Mouse (Mus musculus): ENCODE data around the gene Rbm47. TPM values are rescaled to one million over a fixed set of nuclear protein-coding genes. Genes with fewer than 3 reads are reported as not detected.

Rbm47 gene
- polyA plus RNA-seq, 1 experiment: 80.2 TPM

GRCm38 (mm10) chr5:66166931-66167330, 6.0 kb downstream of the Rbm47 start:
- no peak for DNase-seq (ENCODE audit: low read depth, low spot score)
- WGBS: 81% methylated on average over 5 of the region's 5 CpGs

- 16% methylated on average over 4 of the region's 4 CpGs for WGBS
- DNase-seq (ENCODE audit: low read depth, low spot score): no peak
Observed at GRCm38 (mm10) chr5:66166193-66166629, 6.7 kb downstream of the Rbm47 start.

GRCm38 (mm10) chr5:66165748-66166147, 7.2 kb downstream of the Rbm47 start:
- WGBS: 47% methylated on average over 8 of the region's 8 CpGs
- no peak for DNase-seq (ENCODE audit: low read depth, low spot score)

GRCm38 (mm10) chr5:66156431-66156962, 16.4 kb downstream of the Rbm47 start:
- no peak for DNase-seq (ENCODE audit: low read depth, low spot score)
- WGBS: 82% methylated on average over 9 of the region's 9 CpGs

- WGBS: 63% methylated on average over 6 of the region's 6 CpGs
- no peak for DNase-seq (ENCODE audit: low read depth, low spot score)
Observed at GRCm38 (mm10) chr5:66154616-66155015, 18.3 kb downstream of the Rbm47 start.

- WGBS: 62% methylated on average over 5 of the region's 5 CpGs
- DNase-seq (ENCODE audit: low read depth, low spot score): no peak
Observed at GRCm38 (mm10) chr5:66153486-66153885, 19.4 kb downstream of the Rbm47 start.

- no peak for DNase-seq (ENCODE audit: low read depth, low spot score)
- WGBS: 9% methylated on average over 37 of the region's 37 CpGs
Observed at GRCm38 (mm10) chr5:66151301-66152188, 21.4 kb downstream of the Rbm47 start.

GRCm38 (mm10) chr5:66150706-66151300, 22.1 kb downstream of the Rbm47 start:
- no peak for DNase-seq (ENCODE audit: low read depth, low spot score)

GRCm38 (mm10) chr5:66150106-66150705, 22.7 kb downstream of the Rbm47 start:
- 3% methylated on average over 18 of the region's 18 CpGs for WGBS
- DNase-seq (ENCODE audit: low read depth, low spot score): no peak

More at GRCm38 (mm10) chr5:66150706-66151300, 22.1 kb downstream of the Rbm47 start:
- 1% methylated on average over 43 of the region's 43 CpGs for WGBS

GRCm38 (mm10) chr5:66149571-66149970, 23.3 kb downstream of the Rbm47 start:
- WGBS: 13% methylated on average over 3 of the region's 3 CpGs
- no peak for DNase-seq (ENCODE audit: low read depth, low spot score)

- WGBS: 44% methylated on average over 2 of the region's 2 CpGs
Observed at GRCm38 (mm10) chr5:66149111-66149510, 23.8 kb downstream of the Rbm47 start.

GRCm38 (mm10) chr5:66147313-66147712, 25.6 kb downstream of the Rbm47 start:
- WGBS: 94% methylated on average over 3 of the region's 3 CpGs
- no peak for DNase-seq (ENCODE audit: low read depth, low spot score)

More at GRCm38 (mm10) chr5:66149111-66149510, 23.8 kb downstream of the Rbm47 start:
- DNase-seq (ENCODE audit: low read depth, low spot score): no peak

- WGBS: 21% methylated on average over 5 of the region's 5 CpGs
- no peak for DNase-seq (ENCODE audit: low read depth, low spot score)
Observed at GRCm38 (mm10) chr5:66145583-66145982, 27.3 kb downstream of the Rbm47 start.

- no peak for DNase-seq (ENCODE audit: low read depth, low spot score)
- 48% methylated on average over 14 of the region's 14 CpGs for WGBS
Observed at GRCm38 (mm10) chr5:66143093-66144032, 29.6 kb downstream of the Rbm47 start.

GRCm38 (mm10) chr5:66141474-66141873, 31.4 kb downstream of the Rbm47 start:
- DNase-seq (ENCODE audit: low read depth, low spot score): no peak
- 79% methylated on average over 4 of the region's 4 CpGs for WGBS

GRCm38 (mm10) chr5:66139634-66140295, 33.2 kb downstream of the Rbm47 start:
- no peak for DNase-seq (ENCODE audit: low read depth, low spot score)
- 15% methylated on average over 6 of the region's 6 CpGs for WGBS

- DNase-seq (ENCODE audit: low read depth, low spot score): no peak
- 71% methylated on average over 6 of the region's 6 CpGs for WGBS
Observed at GRCm38 (mm10) chr5:66139171-66139570, 33.7 kb downstream of the Rbm47 start.

GRCm38 (mm10) chr5:66138597-66138996, 34.3 kb downstream of the Rbm47 start:
- DNase-seq (ENCODE audit: low read depth, low spot score): no peak
- 66% methylated on average over 10 of the region's 10 CpGs for WGBS

- WGBS: 74% methylated on average over 4 of the region's 4 CpGs
- DNase-seq (ENCODE audit: low read depth, low spot score): no peak
Observed at GRCm38 (mm10) chr5:66137250-66137649, 35.7 kb downstream of the Rbm47 start.
